Mouse (Mus musculus) heart, adult 10 weeks (tissue): ENCODE results near the gene Ccpg1. TPM values are rescaled to one million over a fixed set of nuclear protein-coding genes. Genes with fewer than 3 reads are reported as not detected.

Experiments
- polyA plus RNA-seq: library from polyadenylated mRNA; stranded (reverse); fragments of 350-450 nt; fragmentation: Illumina TruSeq; extraction: RNeasy Lipid Tissue Mini Kit (QIAGEN cat#74804); gene quantifications from one replicate; pipeline ENCODE4 v1.2.3, GENCODE M21; 2014; ENCODE audit warnings: low read depth, low replicate concordance

Ccpg1 gene
- polyA plus RNA-seq = 105 TPM

GRCm38 (mm10) chr9:72985250-72986220 lies at the start of gene Ccpg1, which contains the start of gene Ccpg1os:
TSS of gene Ccpg1 (plus strand) at chr9:72985429.
TSS of gene Ccpg1os (minus strand) at chr9:72985382.

GRCm38 (mm10) chr9:72958521-72959450 lies 26.4 kb upstream of the Ccpg1 start, which contains the start of the genes Dyx1c1 and Gm44503:
TSS of gene Dyx1c1 (plus strand) at chr9:72958785.
TSS of gene Gm44503 (plus strand) at chr9:72958852.

GRCm38 (mm10) chr9:73040080-73040479 lies 54.9 kb downstream of the Ccpg1 start, which contains the start of gene Pigb:
TSS of gene Pigb (minus strand) at chr9:73040378.

GRCm38 (mm10) chr9:73044146-73045079 lies 59.2 kb downstream of the Ccpg1 start, which contains the start of gene Rab27a:
TSS of gene Rab27a (plus strand) at chr9:73044854.

Other genes starting within 250 kb of the Ccpg1 start
- gene Prtg, start 178.6 kb upstream of the Ccpg1 start, polyA plus RNA-seq = not detected
- gene Pygo1, start 59.8 kb upstream of the Ccpg1 start, polyA plus RNA-seq = 11.9 TPM
- gene Dyx1c1, start 26.6 kb upstream of the Ccpg1 start, polyA plus RNA-seq = 1.0 TPM
- gene Gm44503, start 26.6 kb upstream of the Ccpg1 start, polyA plus RNA-seq = not detected
- gene Ccpg1os, start within 50 bp of the Ccpg1 start, polyA plus RNA-seq = 11.1 TPM
- 4.6 TPM for gene Pigb, start 54.9 kb downstream of the Ccpg1 start, polyA plus RNA-seq
- 4.1 TPM for gene Rab27a, start 59.4 kb downstream of the Ccpg1 start, polyA plus RNA-seq
- not detected for gene Khdc3, start 116.4 kb downstream of the Ccpg1 start, polyA plus RNA-seq
- gene Gm20509, start 117.0 kb downstream of the Ccpg1 start, polyA plus RNA-seq = not detected
- 48.4 TPM for gene Rsl24d1, start 128.0 kb downstream of the Ccpg1 start, polyA plus RNA-seq